Mouse (Mus musculus) heart, postnatal 0 days (tissue): ENCODE results near the gene Cct4. TPM values are rescaled to one million over a fixed set of nuclear protein-coding genes. Genes with fewer than 3 reads are reported as not detected.

Experiments used
- ATAC-seq: fragments of 200-750 bp; cut with Nextera tagmentation; 2 replicates; pipeline ENCODE4 v1.8.0; 2017; ENCODE audit warnings: low read depth, moderate number of reproducible peaks, moderate library complexity; ENCODE audit not compliant: insufficient read depth
- DNase-seq: peaks from one replicate; pipeline ENCODE4 v3.0.0-alpha.2; 2016; ENCODE audit warnings: low spot score
- H3K27ac ChIP-seq: fragments of 300-500 bp; sonication (generic); 2 replicates; pipeline ENCODE4 v1.5.1; 2014; ENCODE audit warnings: low read depth, mild to moderate bottlenecking
- H3K27me3 ChIP-seq: fragments of 300-500 bp; sonication (generic); 2 replicates; pipeline ENCODE4 v1.6.1; 2014; ENCODE audit warnings: low read length, mixed read lengths; ENCODE audit not compliant: control insufficient read depth, insufficient read depth
- H3K36me3 ChIP-seq: fragments of 300-500 bp; sonication (generic); replicated peaks from 2 replicates; pipeline ENCODE4 v1.6.1; 2014; ENCODE audit warnings: low read length, mixed read lengths; ENCODE audit not compliant: control insufficient read depth, insufficient read depth
- H3K4me1 ChIP-seq: fragments of 300-500 bp; sonication (generic); 2 replicates; pipeline ENCODE4 v1.6.1; 2014; ENCODE audit warnings: antibody characterized with exemption; ENCODE audit not compliant: control insufficient read depth, insufficient read depth
- H3K4me2 ChIP-seq: fragments of 300-500 bp; sonication (generic); 2 replicates; pipeline ENCODE4 v1.6.1; 2014; ENCODE audit warnings: low read depth, mild to moderate bottlenecking, low read length, moderate library complexity
- H3K4me3 ChIP-seq: fragments of 300-500 bp; sonication (generic); 2 replicates; pipeline ENCODE4 v1.5.1; 2014; ENCODE audit warnings: low read depth, low read length
- H3K9ac ChIP-seq: fragments of 300-500 bp; sonication (generic); replicated peaks from 2 replicates; pipeline ENCODE4 v1.6.1; 2014; ENCODE audit warnings: low read depth, low read length, mixed read lengths
- H3K9me3 ChIP-seq: fragments of 300-500 bp; sonication (generic); replicated peaks from 2 replicates; pipeline ENCODE4 v1.6.1; 2016; ENCODE audit warnings: low read length; ENCODE audit not compliant: control insufficient read depth
- CTCF ChIP-seq: IDR thresholded peaks from 2 replicates; pipeline ENCODE4 v1.5.1; 2016; ENCODE audit warnings: antibody characterized with exemption, control low read depth, low read depth
- EP300 ChIP-seq: IDR thresholded peaks from 2 replicates; pipeline ENCODE4 v1.6.1; 2016; ENCODE audit warnings: antibody characterized with exemption, low read depth
- WGBS: fragments of 180-500 bp; shearing (Covaris S2); extraction: QIAGEN DNeasy Blood & Tissue Kit; methylation state at CpG from one replicate; pipeline ENCODE4 v1.1.7; 2014; 5-methylcytosine and 5-hydroxymethylcytosine counted together
- polyA plus RNA-seq: library from polyadenylated mRNA; unstranded; fragments of >200 nt; fragmentation: Nextera tagmentation; extraction: Ambion mirVana; gene quantifications from 2 replicates; pipeline ENCODE4 v1.2.1, GENCODE M21; 2015
- total RNA-seq: library from RNA; depleted of rRNA; stranded (reverse); fragments of >200 nt; gene quantifications from 2 replicates; pipeline ENCODE4 v1.2.3, GENCODE M21; 2014; ENCODE audit warnings: low replicate concordance; rRNA removed

Gene Cct4
- total RNA-seq: 135 and 153 TPM in 2 replicates
- polyA plus RNA-seq: 154 and 160 TPM in 2 replicates

DNA sequence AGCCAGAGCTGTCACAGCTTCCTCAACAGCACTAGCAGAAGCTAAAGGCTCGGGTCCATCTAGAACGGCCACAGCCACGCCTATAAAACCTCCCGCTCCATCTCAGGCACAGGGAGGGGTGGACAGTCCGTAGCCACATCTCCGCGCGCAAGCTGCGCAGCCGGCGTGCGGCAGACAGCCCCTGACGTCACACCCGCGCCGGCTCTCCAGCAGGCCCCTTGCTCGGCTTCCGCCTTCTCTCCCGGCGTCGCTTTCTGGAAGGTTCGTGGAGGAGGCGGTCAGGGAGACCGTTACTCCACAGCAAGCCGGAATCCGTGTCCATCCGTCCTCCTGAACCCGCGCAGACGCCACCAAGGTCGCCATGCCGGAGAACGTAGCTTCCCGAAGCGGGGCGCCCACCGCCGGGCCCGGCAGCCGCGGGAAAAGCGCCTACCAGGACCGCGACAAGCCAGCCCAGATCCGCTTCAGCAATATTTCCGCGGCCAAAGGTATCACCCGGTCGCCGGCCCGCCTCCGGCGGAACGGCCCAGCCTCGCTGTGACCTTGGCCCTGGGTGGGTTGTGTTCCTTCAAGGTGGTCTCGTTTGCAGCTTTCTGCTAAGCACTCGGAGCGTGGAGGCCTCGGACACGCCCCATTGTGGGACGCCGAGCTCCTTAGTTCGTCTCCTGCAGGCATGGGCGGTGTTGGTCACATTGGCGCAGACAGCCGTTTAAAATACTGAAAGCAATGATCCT is at the start of gene Cct4:
TSS of gene Cct4 (plus strand) at position 127 of the 734 bp plus-strand sequence.
- peak; percentile 92 for DNase-seq
- H3K4me2 ChIP-seq: peak within 1 kb of the TSS; percentile 81
- H3K4me3 ChIP-seq: peak within 1 kb of the TSS; percentile 83
- no peaks in the 10 kb centered on the region for H3K27me3 ChIP-seq
- peak within 1 kb of the TSS; percentile 93 for H3K9ac ChIP-seq
- under 1% methylated on average over 63 of the region's 66 CpGs for WGBS
- H3K9me3 ChIP-seq: no peaks in the 10 kb centered on the region
- peaks cover 23% of the 10 kb centered on the region for H3K36me3 ChIP-seq
- TF ChIP-seq CTCF: no peak
- TF ChIP-seq EP300: no peak; the same call in none of the 2 replicates
- peaks cover 13% of the 10 kb centered on the region for H3K4me1 ChIP-seq
- peak; percentile 98 for ATAC-seq
- H3K27ac ChIP-seq: peak within 1 kb of the TSS; percentile 92

DNA sequence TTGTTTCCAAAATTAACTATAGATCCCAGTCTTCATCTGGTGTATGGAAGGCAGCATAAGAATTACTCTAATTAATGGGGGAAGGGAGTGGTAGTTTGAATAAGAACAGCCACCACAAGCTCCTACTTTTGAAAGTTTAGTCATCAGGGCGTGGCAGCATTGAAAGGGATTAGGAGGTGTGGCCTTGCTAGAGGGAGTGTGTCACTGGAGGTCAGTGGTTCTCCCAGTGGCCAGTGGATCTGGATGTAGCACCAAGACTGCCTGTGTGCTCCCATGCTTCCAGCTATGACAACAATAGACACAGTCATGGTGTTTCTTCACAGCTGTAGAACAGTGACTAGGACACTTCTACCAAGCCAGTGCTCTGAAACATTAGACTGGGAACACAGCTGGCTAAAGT is 41.2 kb upstream of the Cct4 start:
- Histone ChIP-seq H3K36me3 (no peaks in the 10 kb centered on the region), H3K27ac (no peak overlapping the region), H3K4me1 (no peaks in the 10 kb centered on the region), H3K9me3 (no peaks in the 10 kb centered on the region), H3K27me3 (no peaks in the 10 kb centered on the region), H3K4me3 (no peak overlapping the region), H3K9ac (no peak overlapping the region), H3K4me2 (no peak overlapping the region)
- ATAC-seq (no peak), DNase-seq (no peak)
- TF ChIP-seq CTCF: no peak
- TF ChIP-seq EP300: no peak
- 97% methylated on average over 1 of the region's 1 CpGs for WGBS

DNA sequence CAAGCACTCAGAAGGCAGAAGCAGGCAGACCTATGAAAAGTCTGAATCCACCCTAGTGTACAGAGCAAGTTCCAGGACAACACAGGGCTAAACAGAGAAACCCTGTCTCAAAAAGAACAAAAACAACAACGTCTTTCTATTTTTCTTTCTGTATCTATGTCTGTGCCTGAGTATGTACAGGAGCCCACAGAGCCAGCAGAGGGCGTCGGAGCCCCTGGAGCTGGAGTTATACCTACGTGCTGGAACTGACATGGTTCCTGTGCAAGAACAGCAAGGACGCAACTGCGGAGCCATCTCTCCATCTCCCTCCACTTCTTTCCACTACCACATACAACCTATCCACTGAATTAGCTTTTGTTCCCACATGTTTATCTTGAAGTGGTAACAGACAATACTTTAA is 40.2 kb upstream of the Cct4 start:
- DNase-seq (no peak), ATAC-seq (no peak)
- Histone ChIP-seq H3K9ac (no peak overlapping the region), H3K9me3 (no peaks in the 10 kb centered on the region), H3K4me2 (no peak overlapping the region), H3K27me3 (no peaks in the 10 kb centered on the region), H3K27ac (no peak overlapping the region), H3K36me3 (no peaks in the 10 kb centered on the region), H3K4me3 (no peak overlapping the region), H3K4me1 (no peaks in the 10 kb centered on the region)
- TF ChIP-seq CTCF: no peak
- no peak for TF ChIP-seq EP300
- WGBS: 88% methylated on average over 6 of the region's 6 CpGs

DNA sequence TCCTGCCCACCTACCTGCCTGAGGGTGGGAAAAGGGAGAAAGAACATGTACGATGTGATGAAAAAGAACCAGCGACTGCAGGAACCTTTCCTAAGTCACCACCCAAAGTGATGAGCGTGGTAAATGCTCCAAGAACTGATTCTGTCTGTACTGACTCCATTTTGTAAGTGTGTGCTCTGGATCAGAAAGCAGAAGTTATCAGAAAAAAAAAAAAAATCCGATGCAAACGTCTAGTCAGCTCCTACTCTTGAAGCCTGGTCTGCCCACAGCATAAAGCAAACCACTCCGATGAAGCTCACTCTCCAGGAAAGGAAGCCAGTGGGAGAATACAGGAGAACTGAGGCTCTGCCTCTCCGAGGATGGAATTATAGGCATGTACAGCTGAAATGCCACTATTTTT is 37.7 kb upstream of the Cct4 start:
- H3K4me3 ChIP-seq: no peak overlapping the region
- TF ChIP-seq EP300 (no peak), CTCF (no peak)
- DNase-seq (no peak), ATAC-seq (no peak)
- H3K27ac ChIP-seq: no peak overlapping the region
- no peaks in the 10 kb centered on the region for H3K9me3 ChIP-seq
- H3K27me3 ChIP-seq: no peaks in the 10 kb centered on the region
- WGBS: 84% methylated on average over 7 of the region's 7 CpGs
- no peak overlapping the region for H3K4me2 ChIP-seq
- H3K9ac ChIP-seq: no peak overlapping the region
- peaks cover 5% of the 10 kb centered on the region; the same call in 1 of the 2 replicates for H3K36me3 ChIP-seq
- no peaks in the 10 kb centered on the region for H3K4me1 ChIP-seq

DNA sequence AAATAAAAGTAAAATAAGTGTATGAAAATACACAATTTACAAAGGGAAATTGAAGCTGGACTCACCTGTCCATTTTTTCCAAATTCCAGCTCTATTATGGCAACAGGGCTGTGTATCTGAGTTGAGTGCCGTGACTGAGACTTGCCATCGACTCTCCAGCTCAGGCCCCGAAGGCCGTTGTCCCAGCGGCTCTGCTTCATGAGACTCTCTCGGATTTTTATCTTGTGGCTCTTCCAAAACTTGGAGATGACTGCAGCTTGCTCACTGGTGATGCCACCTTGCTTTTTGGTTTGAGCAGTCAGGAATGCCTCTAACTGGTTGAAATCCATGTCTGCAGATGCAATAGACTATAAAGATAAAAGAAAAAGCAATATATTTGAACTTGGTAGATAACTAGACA is 34.0 kb upstream of the Cct4 start:
- DNase-seq (no peak), ATAC-seq (no peak)
- Histone ChIP-seq H3K27ac (no peak overlapping the region), H3K4me3 (no peak overlapping the region), H3K4me1 (no peaks in the 10 kb centered on the region), H3K4me2 (no peak overlapping the region), H3K9ac (no peak overlapping the region), H3K9me3 (no peaks in the 10 kb centered on the region), H3K27me3 (no peaks in the 10 kb centered on the region), H3K36me3 (peaks cover 5% of the 10 kb centered on the region; the same call in 1 of the 2 replicates)
- 91% methylated on average over 6 of the region's 6 CpGs for WGBS
- TF ChIP-seq EP300 (no peak), CTCF (no peak)
